Mouse (Mus musculus) heart, postnatal 14 days (tissue): ENCODE data around the gene Coro2b. TPM values are rescaled to one million over a fixed set of nuclear protein-coding genes. Genes with fewer than 3 reads are reported as not detected.

Experiments used
- DNase-seq, 2 experiments: peaks; one replicate each; pipeline ENCODE4 v3.0.0; 2021 to 2022
- intact Hi-C: fragments of 180-260 bp; cut with DNase I; formaldehyde crosslinking; loops from one replicate; pipeline ENCODE4 v1.15.1; 2025
- total RNA-seq, 2 experiments: library from RNA; stranded (reverse); gene quantifications; 2 replicates each; pipeline ENCODE4 v1.2.3; 2021

The Coro2b gene
- total RNA-seq, 2 experiments from 2014 or later = 15.7 to 16.5 TPM

GRCm38 (mm10) chr9:62482788-62483187 lies 54.1 kb downstream of the Coro2b start:
- no peak for DNase-seq
- intact Hi-C loops = no loop called here

GRCm38 (mm10) chr9:62480898-62481642 lies 55.8 kb downstream of the Coro2b start:
- no peak for DNase-seq
- intact Hi-C loops = no loop called here

GRCm38 (mm10) chr9:62480149-62480548 lies 56.7 kb downstream of the Coro2b start:
- DNase-seq = no peak
- intact Hi-C loops = no loop called here

- peak; percentile 92 to 94 for DNase-seq
- intact Hi-C loops = loop anchor here (5.0 kb wide), 1 partner anchor 35 kb away; no protein-coding TSS in a partner anchor
Measured at GRCm38 (mm10) chr9:62476782-62477487, 59.9 kb downstream of the Coro2b start.

- intact Hi-C loops = no loop called here
- DNase-seq = no peak
Measured at GRCm38 (mm10) chr9:62474206-62474605, 62.6 kb downstream of the Coro2b start.

- no peak for DNase-seq
Measured at GRCm38 (mm10) chr9:62471541-62472189, 65.2 kb downstream of the Coro2b start.

GRCm38 (mm10) chr9:62471041-62471440 lies 65.8 kb downstream of the Coro2b start:
- no peak for DNase-seq
- intact Hi-C loops = loop anchor here (2.0 kb wide), 1 partner anchor 176 kb away; no protein-coding TSS in a partner anchor

More at GRCm38 (mm10) chr9:62471541-62472189, 65.2 kb downstream of the Coro2b start:
- intact Hi-C loops = loop anchor here (2.0 kb wide), 1 partner anchor 177 kb away; no protein-coding TSS in a partner anchor

- DNase-seq = peak; percentile 79 to 89
- intact Hi-C loops = loop anchor here (1.0 to 2.0 kb wide), 3 partner anchors 67 to 176 kb away; partner anchors contain the start of gene Coro2b
Measured at GRCm38 (mm10) chr9:62470398-62470797, 66.4 kb downstream of the Coro2b start.

GRCm38 (mm10) chr9:62469696-62470095 lies 67.1 kb downstream of the Coro2b start:
- intact Hi-C loops = loop anchor here (1.0 to 10.0 kb wide), 5 partner anchors 68 to 305 kb away; partner anchors contain the start of gene Coro2b
- DNase-seq = no peak

GRCm38 (mm10) chr9:62469143-62469542 lies 67.7 kb downstream of the Coro2b start:
- no peak for DNase-seq
- intact Hi-C loops = loop anchor here (2.0 to 10.0 kb wide), 2 partner anchors 180 to 306 kb away; no protein-coding TSS in a partner anchor

GRCm38 (mm10) chr9:62467413-62467784 lies 69.4 kb downstream of the Coro2b start:
- intact Hi-C loops = loop anchor here (10.0 kb wide), 1 partner anchor 307 kb away; no protein-coding TSS in a partner anchor
- no peak for DNase-seq

- intact Hi-C loops = loop anchor here (10.0 kb wide), 1 partner anchor 308 kb away; no protein-coding TSS in a partner anchor
- DNase-seq = no peak
Measured at GRCm38 (mm10) chr9:62466742-62467412, 70.0 kb downstream of the Coro2b start.

GRCm38 (mm10) chr9:62466053-62466452 lies 70.8 kb downstream of the Coro2b start:
- DNase-seq = no peak
- intact Hi-C loops = loop anchor here (10.0 kb wide), 1 partner anchor 309 kb away; no protein-coding TSS in a partner anchor

- no peak for DNase-seq
- intact Hi-C loops = loop anchor here (10.0 kb wide), 1 partner anchor 310 kb away; no protein-coding TSS in a partner anchor
Measured at GRCm38 (mm10) chr9:62464727-62465126, 72.1 kb downstream of the Coro2b start.

- intact Hi-C loops = loop anchor here (10.0 kb wide), 1 partner anchor 313 kb away; no protein-coding TSS in a partner anchor
- no peak for DNase-seq
Measured at GRCm38 (mm10) chr9:62461766-62462165, 75.1 kb downstream of the Coro2b start.

- intact Hi-C loops = loop anchor here (10.0 kb wide), 1 partner anchor 314 kb away; no protein-coding TSS in a partner anchor
- DNase-seq = no peak
Measured at GRCm38 (mm10) chr9:62461095-62461494, 75.7 kb downstream of the Coro2b start.

- DNase-seq = no peak
- intact Hi-C loops = loop anchor here (10.0 kb wide), 1 partner anchor 315 kb away; no protein-coding TSS in a partner anchor
Measured at GRCm38 (mm10) chr9:62460086-62460485, 76.8 kb downstream of the Coro2b start.

GRCm38 (mm10) chr9:62458457-62458856 lies 78.4 kb downstream of the Coro2b start:
- intact Hi-C loops = no loop called here
- no peak for DNase-seq

GRCm38 (mm10) chr9:62456015-62456414 lies 80.8 kb downstream of the Coro2b start:
- DNase-seq = peak; percentile 57 to 63
- intact Hi-C loops = no loop called here
